Mouse (Mus musculus) monocyte, adult 2 months (primary cell): ENCODE measurements at regions not wholly inside any gene's neighbourhood (a gene's known extent, or its start where the extent isn't known, plus 50 kb on each side); places are given as distances from the start of the nearest gene placed in this dataset.
"Not testable (repeated sequence)": the region's sequence is repeated elsewhere in the genome, so short reads cannot be mapped to it uniquely, and the experiment has no call there.

Source experiments
- DNase-seq, 2 experiments: peaks; one replicate each; pipeline ENCODE4 v3.0.0; 2022; ENCODE audit warnings: low spot score in 2 of 2, low read depth in 1 of 2

DNA sequence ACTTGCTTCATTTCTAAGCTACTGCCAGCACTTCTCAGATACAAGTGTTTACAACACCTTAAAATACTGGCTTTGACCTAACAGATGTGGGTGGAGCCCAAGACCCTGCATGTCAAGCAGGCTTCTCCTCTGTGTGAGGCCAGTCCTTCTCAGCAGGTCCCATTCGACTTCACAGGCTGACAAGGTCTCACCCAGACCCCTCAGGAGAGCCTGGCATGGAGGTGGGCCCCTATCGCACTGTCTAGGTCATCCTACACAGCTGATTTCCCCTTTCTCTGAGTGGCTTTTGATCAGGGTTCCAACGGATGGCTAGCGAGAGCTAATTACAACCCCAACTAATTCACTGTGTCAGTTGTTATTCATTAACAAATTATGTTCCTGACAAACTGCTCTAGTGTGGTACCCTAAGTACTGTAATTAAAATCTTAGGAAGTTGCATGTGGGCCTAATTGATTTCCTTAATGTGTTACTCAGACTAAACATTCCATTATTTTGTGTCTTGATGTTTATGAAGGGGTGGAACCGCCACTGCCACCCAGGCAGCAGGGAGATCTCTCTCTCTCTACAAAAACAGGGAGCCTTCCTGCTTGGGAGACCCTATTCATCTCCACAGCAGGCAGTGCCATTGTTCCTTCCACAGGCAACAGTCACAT lies 73.4 kb upstream of the Rad23b start:
- DNase-seq = no peak

DNA sequence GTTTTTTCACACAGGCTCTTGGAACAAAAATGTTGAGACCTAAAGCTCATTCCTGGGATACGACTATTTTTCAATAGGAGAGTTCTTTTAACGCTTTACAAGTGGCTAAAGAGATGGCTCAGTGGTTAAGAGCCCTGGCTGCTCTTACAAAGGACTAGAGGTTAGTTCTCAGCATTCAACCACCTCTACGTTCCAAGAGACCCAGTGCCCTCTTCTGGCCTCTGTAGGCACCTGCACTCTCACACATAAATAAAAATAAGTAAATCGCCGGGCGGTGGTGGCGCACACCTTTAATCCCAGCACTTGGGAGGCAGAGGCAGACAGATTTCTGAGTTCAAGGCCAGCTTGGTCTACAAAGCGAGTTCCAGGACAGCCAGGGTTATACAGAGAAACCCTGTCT lies 70.5 kb upstream of the Rad23b start:
- not testable (repeated sequence) for DNase-seq

DNA sequence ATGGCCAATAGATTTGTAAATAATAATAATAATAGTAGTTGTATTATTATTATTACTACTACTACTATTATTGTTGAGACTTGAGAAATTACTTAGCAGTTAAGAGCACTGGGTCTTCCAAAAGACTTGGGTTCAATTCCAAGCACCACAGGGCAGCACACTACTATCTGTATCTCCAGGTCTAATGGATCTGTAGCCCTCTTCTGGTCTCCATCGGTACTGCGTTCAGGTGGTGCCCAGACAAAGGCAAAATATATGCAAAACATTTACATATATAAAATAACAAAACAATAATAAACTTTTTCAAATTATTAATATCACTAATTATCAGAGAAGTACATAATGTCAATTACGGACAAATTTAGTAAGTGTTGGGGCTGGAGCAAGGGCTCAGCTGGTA lies 69.1 kb upstream of the Rad23b start:
- DNase-seq = no peak

DNA sequence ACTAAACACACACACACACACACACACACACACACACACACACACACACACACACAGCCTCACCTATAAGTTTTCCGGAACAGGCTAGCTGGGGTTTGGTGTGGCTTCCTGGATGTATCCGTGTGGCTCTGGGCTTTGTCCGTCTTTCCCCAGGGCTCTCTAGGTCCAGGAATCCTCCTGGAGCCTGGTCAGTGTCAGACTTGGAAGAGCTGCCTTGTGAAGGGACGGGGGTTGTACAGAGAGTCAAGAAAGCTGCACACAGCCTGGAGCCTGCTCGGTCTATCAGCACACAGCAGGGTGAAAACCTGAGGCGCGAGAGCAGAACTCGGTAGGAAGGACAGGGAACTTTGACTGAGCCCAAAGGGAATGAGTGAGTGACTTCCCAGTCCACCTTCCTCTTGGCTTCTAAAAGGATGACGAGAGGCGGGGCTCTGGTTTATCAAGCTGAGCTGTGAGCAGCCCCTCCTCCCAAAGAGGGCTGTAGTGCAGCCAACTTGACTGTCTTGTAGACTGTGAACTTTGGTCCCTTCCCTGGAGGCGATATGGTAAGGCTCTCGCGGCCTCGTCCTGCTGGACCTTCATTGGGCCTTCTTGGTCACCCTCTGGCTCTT lies 68.3 kb upstream of the Rad23b start:
- no peak for DNase-seq

DNA sequence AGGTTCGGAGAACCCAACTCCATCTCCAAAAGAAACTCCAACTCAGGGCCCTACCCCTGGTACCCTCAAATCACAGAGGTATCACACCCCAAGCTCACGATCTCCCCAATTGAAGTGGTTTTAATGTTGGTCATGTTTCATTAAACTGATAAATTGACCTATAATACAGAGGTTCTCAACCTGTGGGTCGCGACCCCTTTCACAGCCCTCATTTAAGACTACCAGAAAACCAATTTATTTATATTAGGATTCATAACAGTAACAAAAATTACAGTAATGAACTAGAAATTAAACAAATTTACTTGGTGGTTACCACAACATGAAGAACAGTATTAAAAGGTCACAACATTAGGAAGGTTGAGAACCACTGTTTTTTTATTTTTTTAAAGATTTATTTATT lies 67.4 kb upstream of the Rad23b start:
- no peak for DNase-seq

DNA sequence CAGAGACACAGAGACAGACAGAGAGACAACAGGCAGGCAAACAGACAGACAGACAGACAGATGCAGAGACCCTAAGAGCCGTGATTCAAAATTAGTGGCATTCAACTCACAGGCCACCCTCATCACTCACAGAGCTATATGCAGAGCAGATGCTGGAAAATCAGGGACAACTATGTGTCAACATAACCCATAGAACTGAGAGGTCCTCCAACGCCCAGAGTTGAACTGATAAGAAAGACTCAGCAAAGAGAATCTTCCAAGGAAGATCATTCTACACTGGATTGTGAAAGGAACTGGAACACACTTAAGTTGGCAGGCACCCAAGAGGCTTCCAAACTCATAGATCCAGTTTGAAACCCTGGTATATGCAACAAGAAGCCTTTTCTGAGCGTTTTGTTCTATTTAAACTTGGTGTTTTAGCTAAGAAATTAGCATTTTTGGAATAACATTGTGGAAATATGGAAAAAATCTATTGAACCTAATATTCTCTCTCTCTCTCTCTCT lies 65.1 kb upstream of the Rad23b start:
- no peak for DNase-seq

DNA sequence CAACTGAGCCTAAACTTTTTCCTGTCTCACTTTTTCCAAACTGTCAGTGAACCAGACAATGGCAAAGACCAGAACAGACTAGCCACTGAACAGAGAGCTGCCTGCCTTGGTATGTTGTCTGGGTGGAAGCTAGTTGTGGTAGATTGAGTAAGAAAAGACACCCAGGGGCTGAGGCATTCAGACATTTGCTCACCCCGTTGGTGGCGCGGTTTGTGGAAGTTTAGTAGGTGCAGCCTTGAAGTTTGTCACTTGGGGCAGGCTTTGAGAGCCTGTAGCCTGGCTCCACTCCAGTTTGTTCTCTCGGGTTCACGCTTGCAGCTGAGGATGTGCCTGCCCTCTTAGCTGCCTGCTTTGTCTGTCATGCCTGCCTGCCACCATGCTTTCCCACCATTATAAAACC lies 64.2 kb upstream of the Rad23b start:
- DNase-seq = no peak

DNA sequence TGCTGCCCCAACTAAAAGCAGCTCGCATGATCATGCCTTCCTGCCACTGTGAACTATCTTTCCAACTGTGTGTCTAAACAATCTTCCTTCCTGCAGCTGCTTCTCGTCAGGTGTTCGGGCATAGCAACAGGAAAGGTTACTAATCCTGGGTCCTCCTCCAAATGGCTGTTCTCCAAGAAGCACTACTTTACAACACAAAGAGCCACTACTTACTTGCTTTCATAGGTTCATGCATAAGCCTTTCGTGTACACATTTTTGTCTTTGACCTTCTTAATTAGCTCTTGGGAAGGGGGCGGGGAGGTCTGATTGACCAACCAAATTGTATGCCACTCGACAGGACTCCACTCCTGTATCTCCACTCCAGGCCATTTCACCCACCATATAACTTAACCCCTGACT lies 61.4 kb upstream of the Rad23b start:
- DNase-seq = no peak

DNA sequence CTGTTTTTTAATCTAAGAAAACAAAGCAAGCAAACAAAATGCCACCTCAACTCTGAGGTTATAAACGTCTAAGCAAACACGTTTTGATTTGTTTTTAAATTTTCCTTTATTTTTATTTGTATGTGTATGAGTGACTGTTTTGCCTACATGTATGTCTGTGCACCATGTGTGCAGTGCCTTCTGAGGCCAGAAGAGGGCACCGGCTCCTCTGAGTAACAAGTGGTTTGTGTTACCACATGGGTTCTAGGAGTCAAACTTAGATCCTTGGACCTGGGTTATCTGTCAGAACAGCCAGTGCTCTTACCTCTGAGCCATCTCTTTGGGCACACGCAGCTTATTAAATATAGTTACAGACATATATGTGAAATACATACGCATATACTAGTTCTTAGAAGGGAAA lies 57.6 kb upstream of the Rad23b start:
- no peak for DNase-seq

DNA sequence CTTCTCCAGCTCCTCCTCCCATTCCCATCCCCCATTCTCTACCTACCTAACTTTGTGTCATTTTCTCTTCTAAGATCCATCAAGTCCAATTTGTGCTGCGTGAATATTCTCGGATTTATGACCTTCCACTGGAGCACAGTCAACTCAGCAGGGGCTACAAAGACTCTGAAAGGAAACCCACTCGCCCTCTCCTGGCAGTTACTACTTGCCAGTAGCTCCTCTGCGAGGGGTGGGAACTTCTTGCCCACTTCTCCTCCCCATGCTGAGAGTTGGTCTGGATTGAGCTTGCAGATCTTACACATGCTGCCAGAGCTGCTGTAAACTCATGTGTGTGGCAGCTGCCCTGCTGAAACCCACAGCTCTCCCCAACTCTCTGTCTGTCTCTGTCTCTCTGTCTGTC lies 57.1 kb upstream of the Rad23b start:
- DNase-seq = no peak

DNA sequence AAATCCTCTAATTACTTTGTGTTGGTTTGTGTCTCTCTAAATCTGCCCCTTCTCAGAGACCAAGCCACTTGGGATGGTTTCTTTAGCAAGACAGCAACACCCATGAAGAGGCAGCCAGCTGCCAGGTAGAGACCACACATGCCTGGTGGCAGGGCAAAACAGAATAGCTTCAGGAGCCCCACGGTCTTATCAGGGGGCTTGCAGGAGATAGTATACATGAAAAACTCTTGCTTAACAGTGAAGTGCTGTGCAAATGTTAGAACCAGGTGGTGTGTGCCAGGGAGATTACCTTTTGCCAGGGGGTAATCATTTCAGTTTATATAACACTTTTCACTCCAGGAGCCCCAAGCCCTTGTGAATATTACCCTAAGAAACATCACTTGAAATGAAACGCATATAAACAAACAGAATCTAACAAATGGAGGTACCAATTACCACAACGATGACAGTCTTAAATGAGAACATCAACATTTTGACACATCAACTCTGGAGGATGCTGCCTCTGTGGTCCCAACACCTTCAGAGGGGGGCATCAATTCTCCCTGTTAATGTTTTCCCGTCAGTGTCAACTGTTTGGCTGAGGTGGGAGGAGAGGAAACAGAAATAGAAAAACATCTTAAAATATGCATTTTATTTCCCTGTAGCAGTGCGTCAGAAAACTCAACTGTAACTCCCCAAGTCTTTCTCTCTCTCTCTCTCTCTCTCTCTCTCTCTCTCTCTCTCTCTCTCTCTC lies 56.3 kb upstream of the Rad23b start:
- DNase-seq = no peak

DNA sequence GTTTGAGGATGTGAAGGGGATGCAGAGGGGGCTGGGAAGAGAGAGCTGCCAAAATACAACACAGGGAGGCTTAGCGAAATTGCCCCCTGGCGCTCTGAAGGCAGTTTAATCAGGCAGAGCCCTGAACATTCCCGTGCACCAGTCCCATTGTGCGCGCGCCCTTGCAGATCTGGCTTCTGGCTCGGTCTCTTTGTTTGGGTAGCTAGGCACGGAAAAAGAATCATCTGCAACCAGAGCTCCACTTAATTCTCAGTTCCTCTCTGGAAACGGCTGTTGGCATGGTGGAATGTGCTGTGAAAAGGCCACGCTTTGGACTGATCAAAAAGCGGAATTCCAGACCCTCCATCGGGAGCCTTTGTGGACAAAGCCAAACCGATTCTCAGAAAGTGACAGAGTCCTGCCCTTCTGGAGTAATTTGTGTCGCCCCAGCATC lies 55.6 kb upstream of the Rad23b start:
- no peak for DNase-seq

DNA sequence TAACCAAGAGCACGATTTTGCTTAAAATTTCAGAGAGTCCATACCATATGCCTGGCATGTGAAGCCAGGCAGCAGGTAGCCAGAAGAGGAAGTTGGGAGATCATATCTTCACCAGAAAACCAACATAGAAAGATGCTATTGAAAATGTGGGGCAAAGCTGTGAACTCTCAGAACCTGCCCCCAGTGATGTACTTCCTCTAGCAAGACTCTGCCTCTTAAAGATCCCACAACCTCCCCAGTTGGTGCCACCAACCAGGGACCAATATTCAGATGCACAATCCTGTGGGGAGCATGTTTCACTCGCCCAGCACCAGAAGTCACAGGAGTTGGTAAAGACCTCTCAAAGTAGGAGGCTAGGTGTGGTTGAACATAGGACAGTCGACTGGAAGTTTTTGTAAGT lies 52.0 kb upstream of the Rad23b start:
- no peak for DNase-seq
